Mouse (Mus musculus) CH12.LX (cell line): ENCODE measurements around the gene Stat5b. TPM values are rescaled to one million over a fixed set of nuclear protein-coding genes. Genes with fewer than 3 reads are reported as not detected.

Source experiments
- DNase-seq: peaks from one replicate; pipeline ENCODE4 v3.0.0-alpha.2; 2013; ENCODE audit errors: extremely low read depth
- H3K27ac ChIP-seq: 2 replicates; pipeline ENCODE4 v1.5.1; 2012; ENCODE audit warnings: low read depth, mild to moderate bottlenecking, control low read depth, moderate library complexity; ENCODE audit not compliant: insufficient read depth
- H3K27me3 ChIP-seq: replicated peaks from 2 replicates; pipeline ENCODE3; 2012; ENCODE audit warnings: inconsistent platforms
- H3K36me3 ChIP-seq, 2 experiments: replicated peaks in 1 of 2; 2 replicates each; pipeline versions ENCODE3 to v1.6.1; 2012; ENCODE audit warnings: inconsistent platforms in 1 of 2, low read length in 1 of 2, mild to moderate bottlenecking in 1 of 2, mixed read lengths in 1 of 2, moderate library complexity in 1 of 2; ENCODE audit not compliant: control insufficient read depth in 1 of 2, insufficient read depth in 1 of 2
- H3K4me1 ChIP-seq, 2 experiments: 2 replicates each; pipeline ENCODE4 v1.6.1; 2012; ENCODE audit warnings: inconsistent platforms in 1 of 2, moderate library complexity in 1 of 2; ENCODE audit not compliant: insufficient read depth in 2 of 2, control insufficient read depth in 1 of 2
- H3K4me2 ChIP-seq: 2 replicates; pipeline ENCODE4 v1.6.1; 2012; ENCODE audit warnings: low read depth, mild to moderate bottlenecking, control low read depth; ENCODE audit not compliant: poor library complexity, insufficient read depth, severe bottlenecking
- H3K4me3 ChIP-seq, 3 experiments: fragments of 150-350 bp in 1 of 3; sonication (generic) in 1 of 3; replicated peaks in 1 of 3; 2 replicates each; pipeline versions ENCODE3 to v1.5.1; 2011 to 2012; ENCODE audit warnings: low read depth in 2 of 3, low read length in 2 of 3, mild to moderate bottlenecking in 2 of 3, moderate library complexity in 2 of 3, control low read depth in 1 of 3, improper control_type of control experiment in 1 of 3, inconsistent platforms in 1 of 3, mixed read lengths in 1 of 3; ENCODE audit not compliant: poor library complexity in 1 of 3
- H3K79me2 ChIP-seq: replicated peaks from 2 replicates; pipeline ENCODE4 v1.6.1; 2012; ENCODE audit warnings: mild to moderate bottlenecking, moderate library complexity; ENCODE audit not compliant: control insufficient read depth, poor library complexity, insufficient read depth, severe bottlenecking; ENCODE audit errors: extremely low read depth
- H3K9ac ChIP-seq: 2 replicates; pipeline ENCODE4 v1.6.1; 2012; ENCODE audit warnings: low read depth, mild to moderate bottlenecking, control low read depth, moderate library complexity; ENCODE audit not compliant: insufficient read depth
- H3K9me3 ChIP-seq: replicated peaks from 2 replicates; pipeline ENCODE3; 2012; ENCODE audit warnings: low read length, inconsistent platforms, mixed read lengths
- BHLHE40 ChIP-seq: IDR thresholded peaks from 2 replicates; pipeline ENCODE4 v1.6.1; 2011; ENCODE audit warnings: mild to moderate bottlenecking, low read depth, low read length, improper control_type of control experiment
- CHD1 ChIP-seq: IDR thresholded peaks from 2 replicates; pipeline ENCODE4 v1.6.1; 2012; ENCODE audit warnings: low read depth, low read length, improper control_type of control experiment, inconsistent platforms
- CHD2 ChIP-seq: IDR thresholded peaks from 2 replicates; pipeline ENCODE4 v1.6.1; 2011; ENCODE audit warnings: low read length, improper control_type of control experiment
- CTCF ChIP-seq, 2 experiments: IDR thresholded peaks in 1 of 2; conservative IDR thresholded peaks in 1 of 2; 2 replicates each; pipeline ENCODE4 v1.5.1; 2011 to 2012; ENCODE audit warnings: low read depth in 2 of 2, low read length in 2 of 2, improper control_type of control experiment in 1 of 2, inconsistent platforms in 1 of 2, mild to moderate bottlenecking in 1 of 2, moderate library complexity in 1 of 2
- E2F4 ChIP-seq: IDR thresholded peaks from 2 replicates; pipeline ENCODE4 v1.6.1; 2011; ENCODE audit warnings: low read depth, low read length, improper control_type of control experiment; ENCODE audit not compliant: insufficient replicate concordance
- ELF1 ChIP-seq: IDR thresholded peaks from 2 replicates; pipeline ENCODE4 v1.6.1; 2014; ENCODE audit warnings: low read depth, mild to moderate bottlenecking, inconsistent platforms, low read length, improper control_type of control experiment
- EP300 ChIP-seq: IDR thresholded peaks from 2 replicates; pipeline ENCODE4 v1.6.1; 2011; ENCODE audit warnings: low read length, improper control_type of control experiment
- ETS1 ChIP-seq: conservative IDR thresholded peaks from 2 replicates; pipeline ENCODE4 v1.6.1; 2012; ENCODE audit warnings: low read depth, mild to moderate bottlenecking, inconsistent platforms, low read length, improper control_type of control experiment, moderate library complexity
- GABPA ChIP-seq: IDR thresholded peaks from 2 replicates; pipeline ENCODE4 v1.6.1; 2012; ENCODE audit warnings: low read depth, low read length, improper control_type of control experiment, inconsistent platforms; ENCODE audit not compliant: insufficient replicate concordance
- HCFC1 ChIP-seq: IDR thresholded peaks from 2 replicates; pipeline ENCODE4 v1.6.1; 2012; ENCODE audit warnings: low read depth, mild to moderate bottlenecking, inconsistent platforms, low read length, improper control_type of control experiment
- IRF4 ChIP-seq: IDR thresholded peaks from 2 replicates; pipeline ENCODE4 v1.6.1; 2014; ENCODE audit warnings: low read depth, mild to moderate bottlenecking, inconsistent platforms, low read length, improper control_type of control experiment
- JUN ChIP-seq: IDR thresholded peaks from 2 replicates; pipeline ENCODE4 v1.6.1; 2011; ENCODE audit warnings: low read depth, mild to moderate bottlenecking, low read length, improper control_type of control experiment, moderate library complexity; ENCODE audit not compliant: insufficient read depth
- JUND ChIP-seq: conservative IDR thresholded peaks from 2 replicates; pipeline ENCODE4 v1.6.1; 2011; ENCODE audit warnings: low read depth, low read length, improper control_type of control experiment
- KAT2A ChIP-seq: IDR thresholded peaks from 2 replicates; pipeline ENCODE4 v1.6.1; 2012; ENCODE audit warnings: low read length, improper control_type of control experiment, inconsistent platforms; ENCODE audit not compliant: insufficient replicate concordance
- MAFK ChIP-seq: IDR thresholded peaks from 2 replicates; pipeline ENCODE4 v1.6.1; 2011; ENCODE audit warnings: low read length, improper control_type of control experiment; ENCODE audit not compliant: insufficient replicate concordance
- MAX ChIP-seq: IDR thresholded peaks from 2 replicates; pipeline ENCODE4 v1.6.1; 2011; ENCODE audit warnings: low read length, improper control_type of control experiment
- MAZ ChIP-seq: IDR thresholded peaks from 2 replicates; pipeline ENCODE4 v1.6.1; 2012; ENCODE audit warnings: low read depth, mild to moderate bottlenecking, inconsistent platforms, low read length, improper control_type of control experiment, moderate library complexity
- MEF2A ChIP-seq: IDR thresholded peaks from 2 replicates; pipeline ENCODE4 v1.6.1; 2014; ENCODE audit warnings: low read depth, mild to moderate bottlenecking, inconsistent platforms, low read length, improper control_type of control experiment, borderline replicate concordance
- MXI1 ChIP-seq: IDR thresholded peaks from 2 replicates; pipeline ENCODE4 v1.6.1; 2011; ENCODE audit warnings: mild to moderate bottlenecking, low read depth, low read length, improper control_type of control experiment
- MYC ChIP-seq: IDR thresholded peaks from 2 replicates; pipeline ENCODE4 v1.6.1; 2011; ENCODE audit warnings: low read depth, mild to moderate bottlenecking, improper control_type of control experiment, low read length
- NELFE ChIP-seq: IDR thresholded peaks from 2 replicates; pipeline ENCODE4 v1.6.1; 2011; ENCODE audit warnings: low read depth, low read length, improper control_type of control experiment
- NRF1 ChIP-seq: IDR thresholded peaks from 2 replicates; pipeline ENCODE4 v1.6.1; 2014; ENCODE audit warnings: low read depth, mild to moderate bottlenecking, inconsistent platforms, low read length, improper control_type of control experiment, moderate library complexity
- PAX5 ChIP-seq: IDR thresholded peaks from 2 replicates; pipeline ENCODE4 v1.6.1; 2012; ENCODE audit warnings: low read length, inconsistent platforms, mixed read lengths
- POLR2A ChIP-seq: IDR thresholded peaks from 2 replicates; pipeline ENCODE4 v1.6.1; 2011; ENCODE audit warnings: low read depth, mild to moderate bottlenecking, improper control_type of control experiment, low read length
- POLR2AphosphoS2 ChIP-seq: IDR thresholded peaks from 2 replicates; pipeline ENCODE4 v1.6.1; 2011; ENCODE audit warnings: low read depth, low read length, improper control_type of control experiment
- RAD21 ChIP-seq: IDR thresholded peaks from 2 replicates; pipeline ENCODE4 v1.6.1; 2011; ENCODE audit warnings: low read depth, mild to moderate bottlenecking, low read length, improper control_type of control experiment, moderate library complexity
- RCOR1 ChIP-seq: conservative IDR thresholded peaks from 2 replicates; pipeline ENCODE4 v1.6.1; 2012; ENCODE audit warnings: low read depth, mild to moderate bottlenecking, inconsistent platforms, low read length, improper control_type of control experiment
- SIN3A ChIP-seq: IDR thresholded peaks from 2 replicates; pipeline ENCODE4 v1.6.1; 2012; ENCODE audit warnings: low read length, improper control_type of control experiment, inconsistent platforms
- SMC3 ChIP-seq: IDR thresholded peaks from 2 replicates; pipeline ENCODE4 v1.6.1; 2011; ENCODE audit warnings: low read depth, low read length, improper control_type of control experiment
- TBP ChIP-seq: conservative IDR thresholded peaks from 2 replicates; pipeline ENCODE4 v1.6.1; 2011; ENCODE audit warnings: low read depth, low read length, improper control_type of control experiment
- TCF12 ChIP-seq: IDR thresholded peaks from 2 replicates; pipeline ENCODE4 v1.6.1; 2014; ENCODE audit warnings: low read depth, mild to moderate bottlenecking, inconsistent platforms, low read length, improper control_type of control experiment
- UBTF ChIP-seq: IDR thresholded peaks from 2 replicates; pipeline ENCODE4 v1.6.1; 2012; ENCODE audit warnings: low read depth, mild to moderate bottlenecking, inconsistent platforms, low read length, improper control_type of control experiment, moderate library complexity
- USF1 ChIP-seq: IDR thresholded peaks from 2 replicates; pipeline ENCODE4 v1.6.1; 2014; ENCODE audit warnings: low read depth, mild to moderate bottlenecking, inconsistent platforms, low read length, improper control_type of control experiment
- USF2 ChIP-seq: conservative IDR thresholded peaks from 2 replicates; pipeline ENCODE4 v1.6.1; 2011; ENCODE audit warnings: low read depth, low read length, improper control_type of control experiment
- ZC3H11A ChIP-seq: IDR thresholded peaks from 2 replicates; pipeline ENCODE4 v1.6.1; 2012; ENCODE audit warnings: low read depth, mild to moderate bottlenecking, inconsistent platforms, low read length, improper control_type of control experiment
- ZKSCAN1 ChIP-seq: IDR thresholded peaks from 2 replicates; pipeline ENCODE4 v1.6.1; 2012; ENCODE audit warnings: low read depth, inconsistent platforms, low read length, improper control_type of control experiment, borderline replicate concordance
- ZMIZ1 ChIP-seq: IDR thresholded peaks from 2 replicates; pipeline ENCODE4 v1.6.1; 2012; ENCODE audit warnings: low read depth, mild to moderate bottlenecking, inconsistent platforms, low read length, improper control_type of control experiment
- ZNF384 ChIP-seq: IDR thresholded peaks from 2 replicates; pipeline ENCODE4 v1.6.1; 2012; ENCODE audit warnings: low read depth, low read length, improper control_type of control experiment, inconsistent platforms
- dilution Hi-C: fragments of 300-500 bp; cut with MboI; formaldehyde crosslinking; loops from 2 replicates; pipeline ENCODE4 v1.14.3; 2020; ENCODE audit warnings: low sequenced_read_pairs; ENCODE audit not compliant: extremely low pct_unique_long_range_greater_than_20kb, extremely low pct_ligation_motif_present
- in situ Hi-C: fragments of 300-500 bp; cut with MboI; formaldehyde crosslinking; loops from 3 replicates; pipeline ENCODE4 v1.14.3; 2019; ENCODE audit warnings: low sequenced_read_pairs, low pct_ligation_motif_present, low pct_unique_long_range_greater_than_20kb, mixed read lengths
- polyA plus RNA-seq: library from polyadenylated mRNA; unstranded; fragments of >175 nt; gene quantifications from 2 replicates; pipeline ENCODE4 v1.2.1, GENCODE M21; 2012; ENCODE audit warnings: low read depth; ENCODE audit not compliant: insufficient read length
- total RNA-seq, 2 experiments: library from RNA; depleted of rRNA; stranded (reverse); fragments of 300-350 nt in 1 of 2; fragments of >200 nt in 1 of 2; gene quantifications; 2 replicates each; pipeline ENCODE4 v1.2.3; 2012 to 2014

The Stat5b gene
- total RNA-seq (2012; rRNA removed) (19.4 and 24.4 TPM in 2 replicates), total RNA-seq (2014; rRNA removed) (9.7 and 11.4 TPM in 2 replicates), polyA plus RNA-seq (12.1 and 14.0 TPM in 2 replicates)

DNA sequence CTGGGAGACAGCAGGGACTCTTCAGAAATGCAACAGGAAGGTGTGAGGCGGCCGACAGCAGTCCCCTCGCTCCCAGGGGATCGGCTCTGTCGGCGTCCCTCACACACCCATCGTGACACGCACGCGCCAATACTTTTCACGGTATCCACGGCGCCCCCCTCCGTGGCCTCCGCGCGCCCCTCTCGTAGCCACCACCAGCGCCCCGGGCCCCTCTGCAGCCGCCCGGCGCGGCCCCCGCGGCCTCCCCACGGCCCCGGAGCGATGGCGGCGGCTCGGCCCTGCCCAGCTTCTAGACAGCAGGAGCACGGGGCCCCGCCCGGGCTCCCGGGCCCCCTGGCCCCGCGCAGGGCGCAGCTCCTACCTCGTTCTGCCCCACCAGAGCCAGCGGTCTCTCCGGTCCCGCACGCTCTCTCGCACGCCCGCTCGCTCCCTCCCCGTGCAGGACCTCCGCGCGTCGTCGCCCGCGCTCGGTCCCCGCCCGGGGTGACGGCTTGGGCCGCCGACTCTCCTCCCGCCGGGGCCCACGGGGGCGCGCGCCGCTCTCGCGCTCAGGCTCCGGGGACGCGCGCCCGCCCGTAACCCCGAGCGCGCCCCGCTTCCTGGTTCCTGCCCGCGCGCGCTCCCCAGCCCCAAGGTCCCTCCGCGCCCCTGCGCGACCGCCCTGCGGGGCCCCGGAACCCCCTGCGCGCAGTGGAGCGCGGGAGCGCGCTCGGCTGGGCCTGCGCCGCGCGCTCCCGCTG is at the start of gene Stat5b:
TSS of gene Stat5b (minus strand) at position 687 of the 740 bp plus-strand sequence.
- peak; percentile 59 for DNase-seq
- Histone ChIP-seq H3K9ac (peak within 1 kb of the TSS; percentile 88), H3K4me2 (peak within 1 kb of the TSS; percentile 97), H3K79me2 (peaks cover 21% of the 10 kb centered on the region)
- dilution Hi-C loops = no loop called here
- TF ChIP-seq MAZ (no peak), POLR2AphosphoS2 (no peak), EP300 (no peak), NRF1 (peak; percentile 45; the same call in 1 of the 2 replicates), MAX (no peak), JUN (no peak), ETS1 (no peak), ZMIZ1 (0 out of 2 replicates have a peak, but pooled peaks have one; percentile 31), POLR2A (peak; percentile 72), CHD2 (no peak), ZNF384 (no peak), RCOR1 (no peak), CTCF (conservative IDR thresholded peaks at IDR 0.05 in 1 of 2, IDR thresholded peaks at IDR 0.05 in 1 of 2; ENCODE audit: low read depth in 2 of 2, low read length in 2 of 2) (0 out of 4 replicates have a peak, but pooled peaks of 1 of the 2 experiments have one; percentile 6), UBTF (no peak), BHLHE40 (peak; percentile 80), E2F4 (no peak), PAX5 (no peak), MEF2A (peak; percentile 11; the same call in 1 of the 2 replicates), HCFC1 (no peak), GABPA (no peak), MAFK (no peak), ELF1 (peak; percentile 88), USF1 (no peak), MYC (no peak), SIN3A (no peak; the same call in 1 of the 2 replicates), RAD21 (no peak), TCF12 (0 out of 2 replicates have a peak, but pooled peaks have one; percentile 6), MXI1 (peak; percentile 48), JUND (no peak), SMC3 (no peak), USF2 (no peak), IRF4 (peak; percentile 30; the same call in 1 of the 2 replicates), CHD1 (no peak), KAT2A (no peak), TBP (no peak), NELFE (peak; percentile 44; the same call in 1 of the 2 replicates), ZC3H11A (no peak), ZKSCAN1 (no peak)
- TF ChIP-seq, all 38 proteins: peak for 11
- Histone ChIP-seq H3K4me1 (peaks cover 5 to 29% of the 10 kb centered on the region in 2 experiments), H3K4me3 (peak within 1 kb of the TSS; percentile 58 to 84 (median 79)), H3K9me3 (no peaks in the 10 kb centered on the region), H3K27ac (no peak within 1 kb of the TSS; the same call in 1 of the 2 replicates), H3K36me3 (peaks cover 0 to 5% of the 10 kb centered on the region in 2 experiments), H3K27me3 (peaks cover 47% of the 10 kb centered on the region)
- in situ Hi-C loops = no loop called here
